Comparison of ENCODE assay signal across 20 mouse cellular contexts in the genomic region with DNA sequence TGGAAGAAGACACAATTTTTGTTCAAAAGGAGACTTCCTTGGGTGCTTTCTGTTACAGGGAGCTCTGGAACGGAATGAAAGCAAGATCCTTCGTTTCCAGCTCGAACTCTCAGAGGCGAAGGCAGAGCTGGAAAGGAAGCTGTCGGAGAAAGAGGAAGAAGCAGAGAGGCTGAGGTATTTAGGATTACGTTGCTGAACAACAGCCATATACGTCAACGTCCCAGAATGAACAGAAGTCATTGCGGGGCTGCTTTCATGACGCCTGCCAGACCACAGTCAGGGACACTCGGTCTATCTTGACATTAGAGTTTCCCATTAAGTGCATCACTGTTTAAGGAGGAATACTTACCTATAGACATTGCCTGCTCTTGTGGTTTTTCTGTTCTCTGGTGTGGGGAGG.
"Had no signal": no experiment of that assay in that cellular context is flagged by ENCODE, and none has a peak within 500 bp of the region (broad histone marks: within the 10 kb centered on the region; RNA-seq: fewer than 3 reads in every experiment).

No protein-coding gene starts in this region.

- ATAC-seq: intestine, embryonic 16.5 days; lung, postnatal 0 days; midbrain, embryonic 13.5 days; midbrain, embryonic 16.5 days had no signal

- H3K36me3 ChIP-seq: kidney, embryonic 15.5 days; limb, embryonic 10.5 days; limb, embryonic 13.5 days; liver, embryonic 13.5 days; midbrain, embryonic 13.5 days; neural tube, embryonic 13.5 days; stomach, embryonic 15.5 days had no signal

- H3K9me3 ChIP-seq: kidney, embryonic 15.5 days; limb, embryonic 10.5 days; limb, embryonic 13.5 days; liver, embryonic 13.5 days; midbrain, embryonic 13.5 days; neural tube, embryonic 13.5 days; stomach, embryonic 15.5 days had no signal

- H3K27ac ChIP-seq: kidney, embryonic 15.5 days; limb, embryonic 10.5 days; limb, embryonic 13.5 days; liver, embryonic 13.5 days; macrophage; midbrain, embryonic 13.5 days; neural tube, embryonic 13.5 days; stomach, embryonic 15.5 days had no signal

- H3K4me2 ChIP-seq: kidney, embryonic 15.5 days; limb, embryonic 13.5 days; liver, embryonic 13.5 days; lung, embryonic 14.5 days; midbrain, embryonic 13.5 days; neural tube, embryonic 13.5 days; stomach, embryonic 15.5 days had no signal

- H3K4me3 ChIP-seq: kidney, embryonic 15.5 days; limb, embryonic 10.5 days; limb, embryonic 13.5 days; liver, embryonic 13.5 days; midbrain, embryonic 13.5 days; myocyte; neural tube, embryonic 13.5 days; stomach, embryonic 15.5 days had no signal

- H3K9ac ChIP-seq: kidney, embryonic 15.5 days; limb, embryonic 13.5 days; liver, embryonic 13.5 days; lung, embryonic 14.5 days; midbrain, embryonic 13.5 days; neural tube, embryonic 13.5 days; stomach, embryonic 15.5 days had no signal

- H3K27me3 ChIP-seq: kidney, embryonic 15.5 days; limb, embryonic 13.5 days; liver, embryonic 13.5 days; midbrain, embryonic 13.5 days; neural tube, embryonic 13.5 days; stomach, embryonic 15.5 days had no signal

- H3K4me1 ChIP-seq: kidney, embryonic 15.5 days; limb, embryonic 10.5 days; limb, embryonic 13.5 days; liver, embryonic 13.5 days; midbrain, embryonic 13.5 days; neural tube, embryonic 13.5 days; stomach, embryonic 15.5 days had no signal

- DNase-seq: kidney, adult 8-10 months; kidney, postnatal 10 days; kidney, postnatal 36 days; liver; liver, embryonic 13.5 days; lung, embryonic 14.5 days; retina, postnatal 1 day; right cerebral cortex, postnatal 25 days; thymus, postnatal 25 days had no signal
